Mouse (Mus musculus) liver, postnatal 0 days (tissue): ENCODE results near the gene Pspc1.

Experiments
- CTCF ChIP-seq: sonication (generic); IDR thresholded peaks from 2 replicates; pipeline ENCODE4 v1.5.1; 2016; ENCODE audit warnings: antibody characterized with exemption, low read depth
- EP300 ChIP-seq: IDR thresholded peaks from 2 replicates; pipeline ENCODE4 v1.6.1; 2016; ENCODE audit warnings: antibody characterized with exemption, low read depth, mild to moderate bottlenecking

DNA sequence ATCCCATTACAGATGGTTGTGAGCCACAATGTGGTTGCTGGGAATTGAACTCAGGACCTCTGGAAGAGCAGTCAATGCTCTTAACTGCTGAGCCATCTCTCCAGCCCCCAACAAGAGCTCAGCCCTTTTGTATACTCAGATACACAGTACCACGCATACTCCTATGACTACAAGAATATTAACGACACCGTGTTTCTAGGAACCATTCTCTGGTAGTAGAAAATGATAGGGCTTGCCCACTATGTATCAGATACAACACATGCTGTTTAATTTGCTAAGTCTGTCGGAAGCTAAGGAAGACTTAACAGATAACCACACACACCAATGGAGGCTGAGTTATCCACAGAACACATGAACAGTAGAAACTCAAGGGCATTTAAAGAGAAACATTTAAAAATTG is 75.5 kb downstream of the Pspc1 start:
- no peak for TF ChIP-seq CTCF
- no peak for TF ChIP-seq EP300
